Mouse (Mus musculus) right cerebral cortex, postnatal 25 days (tissue): Measurements from ENCODE around the gene Trmt13.
"Not testable (repeated sequence)": the region's sequence is repeated elsewhere in the genome, so short reads cannot be mapped to it uniquely, and the experiment has no call there.

Source experiments
- DNase-seq: peaks from one replicate; pipeline ENCODE4 v3.0.0; 2022

Trmt13 gene

GRCm38 (mm10) chr3:116614295-116614892, at the start of gene Trmt13:
Gene Trmt13, minus strand, starts transcription at chr3:116614587.
- DNase-seq, result no peak

GRCm38 (mm10) chr3:116662463-116662863, 48.1 kb upstream of the Trmt13 start, which contains the start of gene Mfsd14a:
Gene Mfsd14a, minus strand, starts transcription at chr3:116662677.
- DNase-seq, result peak; percentile 99

- no peak for DNase-seq
Measured at GRCm38 (mm10) chr3:116661870-116662414, 47.6 kb upstream of the Trmt13 start.

- no peak for DNase-seq
Measured at GRCm38 (mm10) chr3:116661288-116661869, 47.0 kb upstream of the Trmt13 start.

GRCm38 (mm10) chr3:116659856-116660430, 45.6 kb upstream of the Trmt13 start:
- no peak for DNase-seq

GRCm38 (mm10) chr3:116658928-116659565, 44.7 kb upstream of the Trmt13 start:
- no peak for DNase-seq

- DNase-seq, result no peak
Measured at GRCm38 (mm10) chr3:116656184-116656965, 42.0 kb upstream of the Trmt13 start.

GRCm38 (mm10) chr3:116654051-116654450, 39.7 kb upstream of the Trmt13 start:
- not testable (repeated sequence) for DNase-seq

GRCm38 (mm10) chr3:116653278-116653945, 39.0 kb upstream of the Trmt13 start:
- DNase-seq, result no peak

GRCm38 (mm10) chr3:116652033-116652446, 37.7 kb upstream of the Trmt13 start:
- no peak for DNase-seq

- no peak for DNase-seq
Measured at GRCm38 (mm10) chr3:116650698-116651097, 36.3 kb upstream of the Trmt13 start.

- no peak for DNase-seq
Measured at GRCm38 (mm10) chr3:116648805-116649204, 34.4 kb upstream of the Trmt13 start.

- DNase-seq, result no peak
Measured at GRCm38 (mm10) chr3:116646387-116646786, 32.0 kb upstream of the Trmt13 start.

GRCm38 (mm10) chr3:116642373-116642772, 28.0 kb upstream of the Trmt13 start:
- DNase-seq, result no peak

GRCm38 (mm10) chr3:116641811-116642371, 27.5 kb upstream of the Trmt13 start:
- DNase-seq, result no peak

- DNase-seq, result no peak
Measured at GRCm38 (mm10) chr3:116640024-116640423, 25.6 kb upstream of the Trmt13 start.

GRCm38 (mm10) chr3:116638572-116638971, 24.2 kb upstream of the Trmt13 start:
- DNase-seq, result no peak

GRCm38 (mm10) chr3:116637693-116638476, 23.5 kb upstream of the Trmt13 start:
- DNase-seq, result no peak

- no peak for DNase-seq
Measured at GRCm38 (mm10) chr3:116635799-116636198, 21.4 kb upstream of the Trmt13 start.

- no peak for DNase-seq
Measured at GRCm38 (mm10) chr3:116634853-116635252, 20.5 kb upstream of the Trmt13 start.

GRCm38 (mm10) chr3:116634091-116634490, 19.7 kb upstream of the Trmt13 start:
- no peak for DNase-seq
